Mouse (Mus musculus) testis, postnatal 14 days (tissue): ENCODE results near the gene Tex2.
"Not testable (repeated sequence)": the region's sequence is repeated elsewhere in the genome, so short reads cannot be mapped to it uniquely, and the experiment has no call there.

ENCODE experiments used
- DNase-seq: peaks from one replicate; pipeline ENCODE4 v3.0.0; 2021; ENCODE audit warnings: low spot score

The Tex2 gene

GRCm38 (mm10) chr11:106579146-106579545 lies 34.1 kb downstream of the Tex2 start:
- DNase-seq, result no peak

- not testable (repeated sequence) for DNase-seq
Measured at GRCm38 (mm10) chr11:106577624-106578355, 35.4 kb downstream of the Tex2 start.

GRCm38 (mm10) chr11:106574456-106574855 lies 38.8 kb downstream of the Tex2 start:
- DNase-seq, result no peak

- no peak for DNase-seq
Measured at GRCm38 (mm10) chr11:106573476-106574240, 39.6 kb downstream of the Tex2 start.

- no peak for DNase-seq
Measured at GRCm38 (mm10) chr11:106572958-106573357, 40.3 kb downstream of the Tex2 start.

GRCm38 (mm10) chr11:106572020-106572782 lies 41.0 kb downstream of the Tex2 start:
- no peak for DNase-seq

- no peak for DNase-seq
Measured at GRCm38 (mm10) chr11:106571026-106571983, 41.9 kb downstream of the Tex2 start.

- no peak for DNase-seq
Measured at GRCm38 (mm10) chr11:106568329-106568960, 44.8 kb downstream of the Tex2 start.

GRCm38 (mm10) chr11:106566040-106566785 lies 47.0 kb downstream of the Tex2 start:
- DNase-seq, result no peak

GRCm38 (mm10) chr11:106564261-106564660 lies 49.0 kb downstream of the Tex2 start:
- DNase-seq, result no peak

- DNase-seq, result no peak
Measured at GRCm38 (mm10) chr11:106562707-106563106, 50.5 kb downstream of the Tex2 start.

GRCm38 (mm10) chr11:106559773-106560172 lies 53.5 kb downstream of the Tex2 start:
- no peak for DNase-seq

- no peak for DNase-seq
Measured at GRCm38 (mm10) chr11:106558008-106558407, 55.2 kb downstream of the Tex2 start.

- no peak for DNase-seq
Measured at GRCm38 (mm10) chr11:106557398-106557797, 55.8 kb downstream of the Tex2 start.

- no peak for DNase-seq
Measured at GRCm38 (mm10) chr11:106556689-106557088, 56.5 kb downstream of the Tex2 start.

GRCm38 (mm10) chr11:106555805-106556615 lies 57.2 kb downstream of the Tex2 start:
- no peak for DNase-seq

GRCm38 (mm10) chr11:106550398-106550797 lies 62.8 kb downstream of the Tex2 start:
- no peak for DNase-seq

GRCm38 (mm10) chr11:106546081-106546480 lies 67.1 kb downstream of the Tex2 start:
- DNase-seq, result no peak

GRCm38 (mm10) chr11:106544916-106545315 lies 68.3 kb downstream of the Tex2 start:
- DNase-seq, result no peak
